Mouse (Mus musculus): Measurements from ENCODE around the gene Ncf1. TPM values are rescaled to one million over a fixed set of nuclear protein-coding genes. Genes with fewer than 3 reads are reported as not detected.

Gene Ncf1
- polyA plus RNA-seq, 1 experiment from 2014 or later = 1.7 TPM

- Histone ChIP-seq H3K36me3 (no peaks in the 10 kb centered on the region), H3K4me1 (peaks cover 26% of the 10 kb centered on the region), H3K27ac (peak within 1 kb of the TSS; percentile 99), H3K9me3 (replicated peaks) (no peaks in the 10 kb centered on the region), H3K27me3 (ENCODE audit: low read depth, poor library complexity, severe bottlenecking) (no peaks in the 10 kb centered on the region), H3K4me3 (peak within 1 kb of the TSS; percentile 73)
- under 1% methylated on average over 92 of the region's 92 CpGs for WGBS
- DNase-seq (ENCODE audit: low spot score) = peak; percentile 98
These were observed 45.3 kb downstream of the Ncf1 start, which contains the start of gene Gtf2ird2 for GRCm38 (mm10) chr5:134183880-134184808. TSS of gene Gtf2ird2 (plus strand) at chr5:134184019.

- peak overlapping the region; percentile 99 for H3K27ac ChIP-seq
- DNase-seq (ENCODE audit: low spot score) = peak; percentile 42
- H3K4me1 ChIP-seq = peaks cover 24% of the 10 kb centered on the region
- 58% methylated on average over 7 of the region's 7 CpGs for WGBS
- H3K36me3 ChIP-seq = no peaks in the 10 kb centered on the region
- H3K27me3 ChIP-seq (ENCODE audit: low read depth, poor library complexity, severe bottlenecking) = no peaks in the 10 kb centered on the region
- no peaks in the 10 kb centered on the region for H3K9me3 ChIP-seq (replicated peaks)
- peak overlapping the region; percentile 73 for H3K4me3 ChIP-seq
These were observed 46.3 kb downstream of the Ncf1 start for GRCm38 (mm10) chr5:134183162-134183561.

GRCm38 (mm10) chr5:134182735-134183134, 46.7 kb downstream of the Ncf1 start:
- Histone ChIP-seq H3K27ac (no peak overlapping the region; the same call in 1 of the 2 replicates), H3K4me1 (peaks cover 24% of the 10 kb centered on the region), H3K4me3 (peak overlapping the region; percentile 73), H3K36me3 (no peaks in the 10 kb centered on the region), H3K27me3 (ENCODE audit: low read depth, poor library complexity, severe bottlenecking) (no peaks in the 10 kb centered on the region), H3K9me3 (replicated peaks) (no peaks in the 10 kb centered on the region)
- WGBS = 76% methylated on average over 4 of the region's 4 CpGs
- DNase-seq (ENCODE audit: low spot score) = no peak

- DNase-seq (ENCODE audit: low spot score) = no peak
- Histone ChIP-seq H3K9me3 (replicated peaks) (no peaks in the 10 kb centered on the region), H3K36me3 (no peaks in the 10 kb centered on the region), H3K27ac (0 out of 2 replicates have a peak overlapping the region, but pooled peaks have one; percentile 51), H3K4me3 (no peak overlapping the region), H3K4me1 (peaks cover 24% of the 10 kb centered on the region), H3K27me3 (ENCODE audit: low read depth, poor library complexity, severe bottlenecking) (no peaks in the 10 kb centered on the region)
- 67% methylated on average over 3 of the region's 3 CpGs for WGBS
These were observed 47.3 kb downstream of the Ncf1 start for GRCm38 (mm10) chr5:134182172-134182571.

DNA sequence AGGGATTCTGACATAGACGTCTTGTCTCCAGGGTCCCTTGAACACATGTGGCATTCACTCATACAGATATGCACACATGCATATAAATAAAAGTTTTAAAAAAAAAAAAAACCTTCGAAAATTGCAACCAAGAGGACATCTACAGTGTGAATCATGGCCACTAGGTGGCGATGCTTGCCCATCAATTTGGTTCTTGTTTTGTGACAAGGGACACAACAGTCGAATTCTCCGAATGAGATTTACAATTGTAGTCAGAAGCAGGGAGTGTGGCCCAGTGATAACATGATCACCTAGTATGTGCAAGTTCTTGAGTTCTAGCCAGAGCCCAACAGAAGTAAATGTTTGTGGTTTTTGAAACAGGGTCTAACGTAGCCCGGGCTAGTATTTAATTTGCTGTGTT, 49.6 kb downstream of the Ncf1 start:
- DNase-seq (ENCODE audit: low spot score) = peak; percentile 85
- Histone ChIP-seq H3K36me3 (no peaks in the 10 kb centered on the region), H3K27me3 (ENCODE audit: low read depth, poor library complexity, severe bottlenecking) (no peaks in the 10 kb centered on the region), H3K9me3 (replicated peaks) (no peaks in the 10 kb centered on the region), H3K4me3 (no peak overlapping the region), H3K4me1 (peaks cover 34% of the 10 kb centered on the region), H3K27ac (no peak overlapping the region)
- 31% methylated on average over 7 of the region's 7 CpGs for WGBS

GRCm38 (mm10) chr5:134178536-134178935, 50.9 kb downstream of the Ncf1 start:
- H3K27me3 ChIP-seq (ENCODE audit: low read depth, poor library complexity, severe bottlenecking) = no peaks in the 10 kb centered on the region
- H3K27ac ChIP-seq = no peak overlapping the region
- no peak overlapping the region for H3K4me3 ChIP-seq
- peaks cover 35% of the 10 kb centered on the region for H3K4me1 ChIP-seq
- WGBS = 75% methylated on average over 7 of the region's 7 CpGs
- H3K36me3 ChIP-seq = peaks cover 7% of the 10 kb centered on the region
- DNase-seq (ENCODE audit: low spot score) = no peak
- H3K9me3 ChIP-seq (replicated peaks) = no peaks in the 10 kb centered on the region

GRCm38 (mm10) chr5:134176169-134176881, 53.1 kb downstream of the Ncf1 start, which contains the start of gene Rcc1l:
TSS of gene Rcc1l (minus strand) at chr5:134176774.
- H3K27me3 ChIP-seq (ENCODE audit: low read depth, poor library complexity, severe bottlenecking) = no peaks in the 10 kb centered on the region
- peak; percentile 88 for DNase-seq (ENCODE audit: low spot score)
- peak within 1 kb of the TSS; percentile 86 for H3K27ac ChIP-seq
- H3K9me3 ChIP-seq (replicated peaks) = no peaks in the 10 kb centered on the region
- H3K36me3 ChIP-seq = peaks cover 21% of the 10 kb centered on the region
- H3K4me1 ChIP-seq = peaks cover 17% of the 10 kb centered on the region
- peak within 1 kb of the TSS; percentile 70 for H3K4me3 ChIP-seq
- WGBS = under 1% methylated on average over 72 of the region's 72 CpGs

- H3K36me3 ChIP-seq = peaks cover 27% of the 10 kb centered on the region
- H3K27ac ChIP-seq = peak overlapping the region; percentile 86
- peaks cover 14% of the 10 kb centered on the region for H3K4me1 ChIP-seq
- DNase-seq (ENCODE audit: low spot score) = no peak
- peak overlapping the region; percentile 70 for H3K4me3 ChIP-seq
- H3K27me3 ChIP-seq (ENCODE audit: low read depth, poor library complexity, severe bottlenecking) = no peaks in the 10 kb centered on the region
- H3K9me3 ChIP-seq (replicated peaks) = no peaks in the 10 kb centered on the region
- 5% methylated on average over 10 of the region's 10 CpGs for WGBS
These were observed 53.7 kb downstream of the Ncf1 start for GRCm38 (mm10) chr5:134175696-134176095.

GRCm38 (mm10) chr5:134173206-134173605, 56.2 kb downstream of the Ncf1 start:
- peak; percentile 55 for DNase-seq (ENCODE audit: low spot score)
- H3K27ac ChIP-seq = no peak overlapping the region
- WGBS = 49% methylated on average over 4 of the region's 4 CpGs

GRCm38 (mm10) chr5:134170167-134170566, 59.3 kb downstream of the Ncf1 start:
- Histone ChIP-seq H3K4me1 (peaks cover 7% of the 10 kb centered on the region), H3K36me3 (peaks cover 75% of the 10 kb centered on the region), H3K9me3 (replicated peaks) (no peaks in the 10 kb centered on the region), H3K27ac (no peak overlapping the region), H3K4me3 (no peak overlapping the region), H3K27me3 (ENCODE audit: low read depth, poor library complexity, severe bottlenecking) (no peaks in the 10 kb centered on the region)
- no peak for DNase-seq (ENCODE audit: low spot score)
- WGBS = 94% methylated on average over 8 of the region's 8 CpGs

More at GRCm38 (mm10) chr5:134173206-134173605, 56.2 kb downstream of the Ncf1 start:
- peaks cover 14% of the 10 kb centered on the region for H3K4me1 ChIP-seq
- no peaks in the 10 kb centered on the region for H3K27me3 ChIP-seq (ENCODE audit: low read depth, poor library complexity, severe bottlenecking)
- no peaks in the 10 kb centered on the region for H3K9me3 ChIP-seq (replicated peaks)
- no peak overlapping the region for H3K4me3 ChIP-seq
- peaks cover 47% of the 10 kb centered on the region for H3K36me3 ChIP-seq

Data from limb, embryonic 10.5 days (tissue).